ENCODE assay signal across 8 mouse cellular contexts in genomic region chr17:35578211-35578610, GRCm38 (mm10). TPM values are rescaled to one million over a fixed set of nuclear protein-coding genes. Genes with fewer than 3 reads are reported as not detected.
DNase-seq lines count a peak whose midpoint lies in the region; ATAC-seq and TF ChIP-seq lines count a peak whose summit lies in the region.

No protein-coding gene starts in this region.

- H3K27me3 ChIP-seq in forebrain, postnatal 0 days (ENCODE audit: insufficient read depth, low read length): no peaks in the 10 kb centered on the region
- H3K27me3 ChIP-seq in forebrain, embryonic 15.5 days: no peaks in the 10 kb centered on the region
- H3K27me3 ChIP-seq in heart, postnatal 0 days (ENCODE audit: control insufficient read depth, insufficient read depth, low read length): peaks cover 8% of the 10 kb centered on the region; the same call in 1 of the 2 replicates
- H3K27me3 ChIP-seq in midbrain, embryonic 14.5 days (ENCODE audit: control insufficient read depth, insufficient read depth, low read length): no peaks in the 10 kb centered on the region
- no peaks in the 10 kb centered on the region for H3K27me3 ChIP-seq in splenic B cell, adult 2 months (ENCODE audit: control insufficient read depth, insufficient read depth, low read length, poor library complexity, severe bottlenecking)

- H3K4me1 ChIP-seq in forebrain, postnatal 0 days (ENCODE audit: insufficient read depth): no peaks in the 10 kb centered on the region
- H3K4me1 ChIP-seq in forebrain, embryonic 15.5 days: no peaks in the 10 kb centered on the region
- no peaks in the 10 kb centered on the region for H3K4me1 ChIP-seq in heart, postnatal 0 days (ENCODE audit: control insufficient read depth, insufficient read depth)
- no peaks in the 10 kb centered on the region for H3K4me1 ChIP-seq in midbrain, embryonic 14.5 days (ENCODE audit: control insufficient read depth, insufficient read depth, low read length)

- no peak for TF ChIP-seq EP300 in heart, postnatal 0 days (IDR thresholded peaks at IDR 0.05; ENCODE audit: low read depth)

- no peak overlapping the region for H3K9ac ChIP-seq in forebrain, postnatal 0 days
- H3K9ac ChIP-seq in forebrain, embryonic 15.5 days (replicated peaks): no peak overlapping the region
- H3K9ac ChIP-seq in heart, postnatal 0 days (replicated peaks; ENCODE audit: low read depth, low read length): no peak overlapping the region
- no peak overlapping the region for H3K9ac ChIP-seq in midbrain, embryonic 14.5 days (replicated peaks; ENCODE audit: low read length)

- no peak overlapping the region for H3K27ac ChIP-seq in forebrain, postnatal 0 days (ENCODE audit: low read depth, low read length)
- H3K27ac ChIP-seq in forebrain, embryonic 15.5 days (replicated peaks): no peak overlapping the region
- no peak overlapping the region for H3K27ac ChIP-seq in heart, postnatal 0 days (ENCODE audit: low read depth)
- no peak overlapping the region for H3K27ac ChIP-seq in midbrain, embryonic 14.5 days (replicated peaks; ENCODE audit: low read depth, low read length)

- no peaks in the 10 kb centered on the region for H3K36me3 ChIP-seq in forebrain, postnatal 0 days (ENCODE audit: insufficient read depth)
- H3K36me3 ChIP-seq in forebrain, embryonic 15.5 days: no peaks in the 10 kb centered on the region
- no peaks in the 10 kb centered on the region for H3K36me3 ChIP-seq in heart, postnatal 0 days (replicated peaks; ENCODE audit: control insufficient read depth, insufficient read depth, low read length)
- H3K36me3 ChIP-seq in midbrain, embryonic 14.5 days (ENCODE audit: control insufficient read depth, insufficient read depth, low read length): no peaks in the 10 kb centered on the region
- H3K36me3 ChIP-seq in splenic B cell, adult 2 months (ENCODE audit: control insufficient read depth, insufficient read depth, low read length, poor library complexity, severe bottlenecking): no peaks in the 10 kb centered on the region

- 15% methylated on average over 6 of the region's 6 CpGs for WGBS in forebrain, postnatal 0 days
- WGBS in forebrain, embryonic 15.5 days: 21% methylated on average over 6 of the region's 6 CpGs
- WGBS in heart, postnatal 0 days: 20% methylated on average over 6 of the region's 6 CpGs
- 21% methylated on average over 6 of the region's 6 CpGs for WGBS in midbrain, embryonic 14.5 days

- H3K4me2 ChIP-seq in forebrain, postnatal 0 days (ENCODE audit: low read depth): no peak overlapping the region
- H3K4me2 ChIP-seq in forebrain, embryonic 15.5 days (replicated peaks): no peak overlapping the region
- H3K4me2 ChIP-seq in heart, postnatal 0 days (ENCODE audit: low read depth, low read length): no peak overlapping the region
- H3K4me2 ChIP-seq in midbrain, embryonic 14.5 days (ENCODE audit: low read length): no peak overlapping the region

- no peak for ATAC-seq in forebrain, postnatal 0 days
- ATAC-seq in forebrain, embryonic 15.5 days (replicated peaks): no peak
- ATAC-seq in heart, postnatal 0 days (ENCODE audit: insufficient read depth, low read depth): 0 out of 2 replicates have a peak, but pooled peaks have one; percentile 47
- ATAC-seq in midbrain, embryonic 14.5 days (ENCODE audit: low FRiP score, low TSS enrichment): no peak

- H3K9me3 ChIP-seq in forebrain, postnatal 0 days (ENCODE audit: low read length): no peaks in the 10 kb centered on the region
- no peaks in the 10 kb centered on the region for H3K9me3 ChIP-seq in forebrain, embryonic 15.5 days
- no peaks in the 10 kb centered on the region for H3K9me3 ChIP-seq in heart, postnatal 0 days (replicated peaks; ENCODE audit: control insufficient read depth, low read length)
- no peaks in the 10 kb centered on the region for H3K9me3 ChIP-seq in midbrain, embryonic 14.5 days (ENCODE audit: control insufficient read depth, low read length)

- DNase-seq in forebrain, postnatal 0 days: peak; percentile 76
- peak; percentile 96 for DNase-seq in R1 (ENCODE audit: low read depth, low spot score)
- peak; percentile 70 to 82 for DNase-seq in cerebellum, postnatal 36 days
- peak; percentile 59 for DNase-seq in heart, postnatal 0 days (ENCODE audit: low spot score)
- DNase-seq in left cerebral cortex, adult 18-20 months (ENCODE audit: low spot score in 2 of 2): peak; percentile 72 to 89
- DNase-seq in midbrain, embryonic 14.5 days: peak; percentile 86
- peak; percentile 94 for DNase-seq in splenic B cell, adult 2 months (ENCODE audit: low read depth, low spot score)

- H3K4me3 ChIP-seq in forebrain, postnatal 0 days (ENCODE audit: low read depth, low read length): no peak overlapping the region
- no peak overlapping the region for H3K4me3 ChIP-seq in forebrain, embryonic 15.5 days
- H3K4me3 ChIP-seq in heart, postnatal 0 days (ENCODE audit: low read depth, low read length): no peak overlapping the region
- H3K4me3 ChIP-seq in midbrain, embryonic 14.5 days (replicated peaks; ENCODE audit: low read depth, low read length): no peak overlapping the region

- TF ChIP-seq CTCF in forebrain, postnatal 0 days (IDR thresholded peaks at IDR 0.05; ENCODE audit: low read depth): peak; percentile 98
- peak; percentile 100 for TF ChIP-seq CTCF in heart, postnatal 0 days (IDR thresholded peaks at IDR 0.05; ENCODE audit: low read depth)

RNA-seq across cellular contexts. Expression of gene 2300002M23Rik, which starts 11.0 kb away (rescaled TPM):
- not detected in 2 replicates for total RNA-seq in forebrain, postnatal 0 days (2014; rRNA removed)
- polyA plus RNA-seq in forebrain, postnatal 0 days (2015; fragmentation: Nextera tagmentation; extraction: Ambion mirVana): not detected in 2 replicates
- not detected in 2 replicates for polyA plus RNA-seq in forebrain, embryonic 15.5 days (2015; fragmentation: Nextera tagmentation; extraction: Ambion mirVana)
- not detected in 2 replicates for total RNA-seq in heart, postnatal 0 days (2014; rRNA removed; ENCODE audit: low replicate concordance)
- not detected in 2 replicates for polyA plus RNA-seq in heart, postnatal 0 days (2015; fragmentation: Nextera tagmentation; extraction: Ambion mirVana)
- not detected for total RNA-seq in left cerebral cortex, adult 18-20 months (2021)
- not detected in 2 replicates for polyA plus RNA-seq in midbrain, embryonic 14.5 days (2014; fragmentation: Nextera tagmentation; extraction: Ambion mirVana)

RNA-seq across cellular contexts. Expression of gene Sfta2, which starts 23.1 kb away (rescaled TPM):
- not detected in 2 replicates for total RNA-seq in forebrain, postnatal 0 days (2014; rRNA removed)
- polyA plus RNA-seq in forebrain, postnatal 0 days (2015; fragmentation: Nextera tagmentation; extraction: Ambion mirVana): not detected in 2 replicates
- not detected in 2 replicates for polyA plus RNA-seq in forebrain, embryonic 15.5 days (2015; fragmentation: Nextera tagmentation; extraction: Ambion mirVana)
- total RNA-seq in heart, postnatal 0 days (2014; rRNA removed; ENCODE audit: low replicate concordance): not detected in 2 replicates
- not detected in 2 replicates for polyA plus RNA-seq in heart, postnatal 0 days (2015; fragmentation: Nextera tagmentation; extraction: Ambion mirVana)
- total RNA-seq in left cerebral cortex, adult 18-20 months (2021): not detected
- not detected in 2 replicates for polyA plus RNA-seq in midbrain, embryonic 14.5 days (2014; fragmentation: Nextera tagmentation; extraction: Ambion mirVana)

RNA-seq across cellular contexts. Expression of gene Cdsn, which starts 26.3 kb away (rescaled TPM):
- total RNA-seq in forebrain, postnatal 0 days (2014; rRNA removed): 0.43 TPM in 1 of 2 replicates, not detected in the other
- 0.18 and 0.20 TPM in 2 replicates for polyA plus RNA-seq in forebrain, postnatal 0 days (2015; fragmentation: Nextera tagmentation; extraction: Ambion mirVana)
- 0.06 and 0.11 TPM in 2 replicates for polyA plus RNA-seq in forebrain, embryonic 15.5 days (2015; fragmentation: Nextera tagmentation; extraction: Ambion mirVana)
- 0.23 and 0.89 TPM in 2 replicates for total RNA-seq in heart, postnatal 0 days (2014; rRNA removed; ENCODE audit: low replicate concordance)
- polyA plus RNA-seq in heart, postnatal 0 days (2015; fragmentation: Nextera tagmentation; extraction: Ambion mirVana): 0.37 and 0.48 TPM in 2 replicates
- total RNA-seq in left cerebral cortex, adult 18-20 months (2021): 1 to 10 TPM in 1 of 2 experiments, under 1 TPM in 1; 1.00 to 1.7 TPM
- polyA plus RNA-seq in midbrain, embryonic 14.5 days (2014; fragmentation: Nextera tagmentation; extraction: Ambion mirVana): 0.11 TPM in 1 of 2 replicates, not detected in the other

RNA-seq across cellular contexts. Expression of gene Psors1c2, which starts 45.2 kb away (rescaled TPM):
- 0.54 and 0.76 TPM in 2 replicates for total RNA-seq in forebrain, postnatal 0 days (2014; rRNA removed)
- 0.29 and 0.31 TPM in 2 replicates for polyA plus RNA-seq in forebrain, postnatal 0 days (2015; fragmentation: Nextera tagmentation; extraction: Ambion mirVana)
- polyA plus RNA-seq in forebrain, embryonic 15.5 days (2015; fragmentation: Nextera tagmentation; extraction: Ambion mirVana): 1.2 and 1.5 TPM in 2 replicates
- 1.3 TPM in 1 of 2 replicates, not detected in the other for total RNA-seq in heart, postnatal 0 days (2014; rRNA removed; ENCODE audit: low replicate concordance)
- 0.14 TPM in 1 of 2 replicates, not detected in the other for polyA plus RNA-seq in heart, postnatal 0 days (2015; fragmentation: Nextera tagmentation; extraction: Ambion mirVana)
- under 1 TPM; 0.44 to 0.84 TPM for total RNA-seq in left cerebral cortex, adult 18-20 months (2021)
- 0.54 and 0.61 TPM in 2 replicates for polyA plus RNA-seq in midbrain, embryonic 14.5 days (2014; fragmentation: Nextera tagmentation; extraction: Ambion mirVana)

RNA-seq across cellular contexts. Expression of gene Gm9573, which starts 48.2 kb away (rescaled TPM):
- total RNA-seq in forebrain, postnatal 0 days (2014; rRNA removed): not detected in 2 replicates
- not detected in 2 replicates for polyA plus RNA-seq in forebrain, postnatal 0 days (2015; fragmentation: Nextera tagmentation; extraction: Ambion mirVana)
- not detected in 2 replicates for polyA plus RNA-seq in forebrain, embryonic 15.5 days (2015; fragmentation: Nextera tagmentation; extraction: Ambion mirVana)
- not detected in 2 replicates for total RNA-seq in heart, postnatal 0 days (2014; rRNA removed; ENCODE audit: low replicate concordance)
- polyA plus RNA-seq in heart, postnatal 0 days (2015; fragmentation: Nextera tagmentation; extraction: Ambion mirVana): not detected in 2 replicates
- total RNA-seq in left cerebral cortex, adult 18-20 months (2021): not detected
- polyA plus RNA-seq in midbrain, embryonic 14.5 days (2014; fragmentation: Nextera tagmentation; extraction: Ambion mirVana): not detected in 2 replicates
